Mouse (Mus musculus) left cerebral cortex, postnatal 10 days (tissue): Measurements from ENCODE around the gene Ctsz. TPM values are rescaled to one million over a fixed set of nuclear protein-coding genes. Genes with fewer than 3 reads are reported as not detected.

ENCODE experiments used
- DNase-seq, 2 experiments: peaks; one replicate each; pipeline ENCODE4 v3.0.0; 2021 to 2022; ENCODE audit warnings: low spot score in 2 of 2, mixed read lengths in 1 of 2; ENCODE audit errors: extremely low spot score in 1 of 2
- intact Hi-C: fragments of 180-260 bp; cut with DNase I; formaldehyde crosslinking; loops from one replicate; pipeline ENCODE4 v1.15.1; 2025
- total RNA-seq, 2 experiments: library from RNA; stranded (reverse); gene quantifications; 2 replicates each; pipeline ENCODE4 v1.2.3; 2021

Ctsz gene
- total RNA-seq, 2 experiments from 2014 or later = 26.2 to 28.1 TPM

GRCm38 (mm10) chr2:174444359-174444758 is 5.5 kb upstream of the Ctsz start:
- intact Hi-C loops = no loop called here

GRCm38 (mm10) chr2:174443046-174443445 is 4.2 kb upstream of the Ctsz start:
- DNase-seq = no peak
- intact Hi-C loops = no loop called here

More at GRCm38 (mm10) chr2:174444359-174444758, 5.5 kb upstream of the Ctsz start:
- DNase-seq = no peak

- intact Hi-C loops = no loop called here
- DNase-seq = no peak
Observed at GRCm38 (mm10) chr2:174442460-174442859, 3.6 kb upstream of the Ctsz start.

GRCm38 (mm10) chr2:174441898-174442297 is 3.1 kb upstream of the Ctsz start:
- DNase-seq = no peak
- intact Hi-C loops = no loop called here

GRCm38 (mm10) chr2:174439961-174440360 is 1.1 kb upstream of the Ctsz start:
- intact Hi-C loops = no loop called here
- DNase-seq = no peak

GRCm38 (mm10) chr2:174439450-174439838 is 605 bp upstream of the Ctsz start:
- intact Hi-C loops = no loop called here
- no peak for DNase-seq

- DNase-seq = no peak
Observed at GRCm38 (mm10) chr2:174438181-174438580, 658 bp downstream of the Ctsz start.

GRCm38 (mm10) chr2:174437697-174437982 is 1.2 kb downstream of the Ctsz start:
- intact Hi-C loops = no loop called here
- DNase-seq = no peak

More at GRCm38 (mm10) chr2:174438181-174438580, 658 bp downstream of the Ctsz start:
- intact Hi-C loops = no loop called here

- no peak for DNase-seq
- intact Hi-C loops = no loop called here
Observed at GRCm38 (mm10) chr2:174436916-174437696, 1.7 kb downstream of the Ctsz start.

GRCm38 (mm10) chr2:174436076-174436701 is 2.6 kb downstream of the Ctsz start:
- intact Hi-C loops = no loop called here
- peak in 1 of 2 experiments; percentile 53 for DNase-seq

GRCm38 (mm10) chr2:174434943-174435342 is 3.9 kb downstream of the Ctsz start:
- DNase-seq = no peak
- intact Hi-C loops = no loop called here

- no peak for DNase-seq
- intact Hi-C loops = no loop called here
Observed at GRCm38 (mm10) chr2:174428996-174429591, 9.7 kb downstream of the Ctsz start.

- DNase-seq = no peak
- intact Hi-C loops = no loop called here
Observed at GRCm38 (mm10) chr2:174428076-174428835, 10.6 kb downstream of the Ctsz start.

GRCm38 (mm10) chr2:174426856-174427255 is 12.0 kb downstream of the Ctsz start:
- intact Hi-C loops = no loop called here
- no peak for DNase-seq

GRCm38 (mm10) chr2:174424301-174425085 is 14.3 kb downstream of the Ctsz start:
- intact Hi-C loops = no loop called here
- peak in 1 of 2 experiments; percentile 8 for DNase-seq

GRCm38 (mm10) chr2:174421107-174421506 is 17.7 kb downstream of the Ctsz start:
- no peak for DNase-seq
- intact Hi-C loops = no loop called here

GRCm38 (mm10) chr2:174415731-174416310 is 23.0 kb downstream of the Ctsz start, which contains the start of gene Nelfcd:
TSS of gene Nelfcd (plus strand) at chr2:174415804.
- intact Hi-C loops = loop anchor here (5.0 kb wide), 1 partner anchor 84 kb away; no protein-coding TSS in a partner anchor
- peak; percentile 88 to 95 for DNase-seq
